Comparison of ENCODE assay signal across 16 mouse cellular contexts in genomic region chr3:79249955-79250354, GRCm38 (mm10). TPM values are rescaled to one million over a fixed set of nuclear protein-coding genes. Genes with fewer than 3 reads are reported as not detected.
DNase-seq lines count a peak whose midpoint lies in the region; ATAC-seq and TF ChIP-seq lines count a peak whose summit lies in the region.
"Had no signal": no experiment of that assay in that cellular context is flagged by ENCODE, and none has a peak within 500 bp of the region (broad histone marks: within the 10 kb centered on the region; RNA-seq: fewer than 3 reads in every experiment).

No protein-coding gene starts in this region.

- no peaks in the 10 kb centered on the region for H3K9me3 ChIP-seq in forebrain, embryonic 14.5 days (replicated peaks; ENCODE audit: control insufficient read depth, low read length)
- H3K9me3 ChIP-seq in forebrain, embryonic 12.5 days, result 0 out of 2 replicates have a peak, but pooled peaks cover 2% of the 10 kb centered on the region
- H3K9me3 ChIP-seq in intestine, embryonic 16.5 days (ENCODE audit: control insufficient read depth, low read length), result 0 out of 2 replicates have a peak, but pooled peaks cover 3% of the 10 kb centered on the region

- no peak for TF ChIP-seq CTCF in brain, embryonic 14.5 days (IDR thresholded peaks at IDR 0.05; ENCODE audit: borderline replicate concordance, extremely low read depth, insufficient read depth, insufficient read length)

- ATAC-seq in forebrain, embryonic 14.5 days, result peak; percentile 42; the same call in 1 of the 2 replicates
- ATAC-seq in forebrain, embryonic 12.5 days (ENCODE audit: low FRiP score), result no peak
- ATAC-seq in intestine, embryonic 16.5 days, result no peak
- ATAC-seq: inflammation-experienced regulatory T-cells, adult 6 months; liver, postnatal 0 days had no signal

- WGBS in forebrain, embryonic 14.5 days, result 68% methylated on average over 1 of the region's 1 CpGs
- WGBS in forebrain, embryonic 12.5 days, result 81% methylated on average over 1 of the region's 1 CpGs
- 44% methylated on average over 1 of the region's 1 CpGs for WGBS in intestine, embryonic 16.5 days

- no peaks in the 10 kb centered on the region for H3K36me3 ChIP-seq in forebrain, embryonic 14.5 days (ENCODE audit: control insufficient read depth, insufficient read depth, low read length)
- no peaks in the 10 kb centered on the region for H3K36me3 ChIP-seq in forebrain, embryonic 12.5 days (replicated peaks)
- H3K36me3 ChIP-seq in intestine, embryonic 16.5 days (ENCODE audit: control insufficient read depth, insufficient read depth, low read length), result no peaks in the 10 kb centered on the region
- H3K36me3 ChIP-seq: limb, embryonic 12.5 days had no signal

- H3K27ac ChIP-seq in forebrain, embryonic 14.5 days (ENCODE audit: low read depth, low read length), result no peak overlapping the region
- H3K27ac ChIP-seq in forebrain, embryonic 12.5 days, result no peak overlapping the region
- H3K27ac ChIP-seq in intestine, embryonic 16.5 days (ENCODE audit: low read length), result no peak overlapping the region
- H3K27ac ChIP-seq: kidney, postnatal 0 days; limb, embryonic 12.5 days; macrophage had no signal

- H3K9ac ChIP-seq in forebrain, embryonic 14.5 days (ENCODE audit: low read length), result no peak overlapping the region
- no peak overlapping the region for H3K9ac ChIP-seq in forebrain, embryonic 12.5 days
- H3K9ac ChIP-seq in intestine, embryonic 16.5 days (ENCODE audit: low read depth, low read length), result no peak overlapping the region
- H3K9ac ChIP-seq: limb, embryonic 12.5 days; liver, postnatal 0 days had no signal

- H3K27me3 ChIP-seq in forebrain, embryonic 14.5 days (replicated peaks; ENCODE audit: control insufficient read depth, insufficient read depth, low read length), result no peaks in the 10 kb centered on the region
- no peaks in the 10 kb centered on the region for H3K27me3 ChIP-seq in forebrain, embryonic 12.5 days
- H3K27me3 ChIP-seq in intestine, embryonic 16.5 days (replicated peaks; ENCODE audit: control insufficient read depth, insufficient read depth, low read length), result no peaks in the 10 kb centered on the region
- H3K27me3 ChIP-seq: CH12.LX; limb, embryonic 12.5 days had no signal

- H3K4me1 ChIP-seq in forebrain, embryonic 14.5 days (ENCODE audit: control insufficient read depth, insufficient read depth, low read length), result peaks cover 8% of the 10 kb centered on the region; the same call in 1 of the 2 replicates
- H3K4me1 ChIP-seq in forebrain, embryonic 12.5 days, result peaks cover 21% of the 10 kb centered on the region; the same call in 1 of the 2 replicates
- H3K4me1 ChIP-seq in intestine, embryonic 16.5 days (ENCODE audit: control insufficient read depth, insufficient read depth, low read length), result no peaks in the 10 kb centered on the region; the same call in 1 of the 2 replicates

- H3K4me2 ChIP-seq in forebrain, embryonic 14.5 days (ENCODE audit: low read length), result no peak overlapping the region
- H3K4me2 ChIP-seq in forebrain, embryonic 12.5 days, result no peak overlapping the region
- no peak overlapping the region for H3K4me2 ChIP-seq in intestine, embryonic 16.5 days (ENCODE audit: low read depth, low read length)
- H3K4me2 ChIP-seq: limb, embryonic 12.5 days had no signal

- no peak for TF ChIP-seq POLR2A in brain, embryonic 14.5 days (IDR thresholded peaks at IDR 0.05; ENCODE audit: borderline replicate concordance, extremely low read depth, insufficient read depth, insufficient read length, poor library complexity, severe bottlenecking)

- H3K4me3 ChIP-seq in forebrain, embryonic 14.5 days (ENCODE audit: low read depth, low read length), result no peak overlapping the region
- H3K4me3 ChIP-seq in forebrain, embryonic 12.5 days (replicated peaks), result no peak overlapping the region
- no peak overlapping the region for H3K4me3 ChIP-seq in intestine, embryonic 16.5 days (ENCODE audit: low read length)
- H3K4me3 ChIP-seq: limb, embryonic 12.5 days had no signal

- DNase-seq in forebrain, embryonic 14.5 days (ENCODE audit: low spot score), result peak; percentile 84
- peak; percentile 81 for DNase-seq in brain, embryonic 14.5 days (ENCODE audit: low read depth)
- DNase-seq in layer of hippocampus, adult 9-11 months, result peak; percentile 71
- peak; percentile 75 to 87 for DNase-seq in right cerebral cortex, postnatal 10 days (ENCODE audit: low spot score in 2 of 2)
- DNase-seq in adipocyte (ENCODE audit: low spot score), result no peak
- DNase-seq in heart, postnatal 4 days, result no peak
- DNase-seq: adrenal gland, adult 2 months; liver, postnatal 0 days; spleen, adult 18-20 months had no signal

RNA-seq across cellular contexts. Expression of gene Rapgef2, which starts 36.4 kb away (rescaled TPM):
- 9.7 and 10.5 TPM in 2 replicates for polyA plus RNA-seq in forebrain, embryonic 14.5 days (2014; fragmentation: Nextera tagmentation; extraction: Ambion mirVana)
- polyA plus RNA-seq in forebrain, embryonic 12.5 days (2016; fragmentation: Nextera tagmentation; extraction: Ambion mirVana), result 9.1 and 10.2 TPM in 2 replicates
- polyA plus RNA-seq in brain, embryonic 14.5 days (2012; rRNA removed), result 17.8 and 24.0 TPM in 2 replicates
- 2.2 and 3.0 TPM in 2 replicates for polyA plus RNA-seq in intestine, embryonic 16.5 days (2015; fragmentation: Nextera tagmentation; extraction: Ambion mirVana)
- 10 to 100 TPM; 37.0 to 40.6 TPM for total RNA-seq in heart, postnatal 4 days (2021)

Comparison
In these comparisons a context has a peak if more than half of its experiments do, and no peak if none do; other contexts are left out.
1. DNase-seq: peak in forebrain, embryonic 14.5 days (single experiment), brain, embryonic 14.5 days (single experiment), layer of hippocampus, adult 9-11 months (single experiment) and right cerebral cortex, postnatal 10 days (2 of 2); none in adipocyte (single experiment) and heart, postnatal 4 days (single experiment).